Mouse (Mus musculus) effector memory CD4-positive, alpha-beta T cell, adult 7 months (primary cell): ENCODE measurements around the gene Pwwp2b. TPM values are rescaled to one million over a fixed set of nuclear protein-coding genes. Genes with fewer than 3 reads are reported as not detected.

Experiments
- polyA plus RNA-seq: library from polyadenylated mRNA; unstranded; fragments of 100-300 nt; shearing (Covaris generic); gene quantifications from one replicate; pipeline ENCODE4 v1.2.1, GENCODE M21; 2017

The Pwwp2b gene
- polyA plus RNA-seq = 5.0 TPM

GRCm38 (mm10) chr7:139247881-139248614, at the start of gene Pwwp2b:
Pwwp2b (plus strand) TSS chr7:139248482.

GRCm38 (mm10) chr7:139212754-139213745, 35.2 kb upstream of the Pwwp2b start, which contains the start of the genes Lrrc27 and Stk32c:
Lrrc27 (plus strand) TSS chr7:139212988.
Stk32c (minus strand) TSS chr7:139213307.

Other genes starting within 250 kb of the Pwwp2b start
- gene Dpysl4, start 162.5 kb upstream of the Pwwp2b start, polyA plus RNA-seq = 0.71 TPM
- 1.00 TPM for gene Lrrc27, start 35.5 kb upstream of the Pwwp2b start, polyA plus RNA-seq
- 1.6 TPM for gene Stk32c, start 35.2 kb upstream of the Pwwp2b start, polyA plus RNA-seq
- 7.9 TPM for gene Inpp5a, start 140.6 kb downstream of the Pwwp2b start, polyA plus RNA-seq